Mouse (Mus musculus): ENCODE results near the gene Prtg. TPM values are rescaled to one million over a fixed set of nuclear protein-coding genes. Genes with fewer than 3 reads are reported as not detected.

Prtg gene
- polyA plus RNA-seq, 1 experiment from 2014 or later, result 1.1 TPM

- no peak for ATAC-seq (ENCODE audit: insufficient number of reproducible peaks, insufficient read depth, low FRiP score, low read depth)
- Histone ChIP-seq H3K9ac (ENCODE audit: low read length) (no peak overlapping the region), H3K4me2 (ENCODE audit: low read length) (no peak overlapping the region), H3K9me3 (ENCODE audit: control insufficient read depth, low read length) (no peaks in the 10 kb centered on the region), H3K36me3 (ENCODE audit: control insufficient read depth, insufficient read depth, low read length) (no peaks in the 10 kb centered on the region), H3K27ac (replicated peaks in 1 of 2; ENCODE audit: control insufficient read depth in 1 of 2, insufficient read depth in 1 of 2, low read depth in 2 of 2, low read length in 2 of 2) (no peak overlapping the region), H3K4me3 (ENCODE audit: control insufficient read depth in 1 of 2, insufficient read depth in 1 of 2, low read depth in 1 of 2, low read length in 2 of 2) (no peak overlapping the region), H3K4me1 (ENCODE audit: control insufficient read depth in 2 of 2, insufficient read depth in 2 of 2, low read length in 2 of 2) (no peaks in the 10 kb centered on the region), H3K27me3 (ENCODE audit: control insufficient read depth, insufficient read depth, low read length) (no peaks in the 10 kb centered on the region)
- 79% methylated on average over 4 of the region's 4 CpGs for WGBS
These were observed 128.6 kb downstream of the Prtg start for GRCm38 (mm10) chr9:72935309-72935708.

DNA sequence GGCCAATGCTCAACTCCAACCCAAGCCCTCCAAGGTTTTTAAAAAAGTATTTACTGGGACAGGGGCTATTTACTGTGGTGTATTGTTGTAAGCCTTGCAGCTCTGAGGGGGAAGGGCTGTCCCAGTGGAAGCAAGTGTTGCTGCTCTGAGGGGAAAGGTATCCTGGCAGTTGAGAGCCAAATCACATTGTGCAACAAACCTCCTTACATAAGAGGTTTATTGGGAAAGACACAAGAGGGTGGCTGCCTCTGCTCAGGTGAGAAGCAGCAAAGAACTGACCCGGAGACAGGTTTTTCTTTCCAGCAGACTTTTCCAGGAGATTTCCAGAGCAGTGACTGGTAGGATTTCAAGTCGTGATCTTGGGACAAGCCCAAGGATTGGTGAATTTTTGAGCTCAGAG is 129.6 kb downstream of the Prtg start:
- WGBS, result 66% methylated on average over 2 of the region's 2 CpGs
- Histone ChIP-seq H3K4me2 (ENCODE audit: low read length) (no peak overlapping the region), H3K9me3 (ENCODE audit: control insufficient read depth, low read length) (no peaks in the 10 kb centered on the region), H3K4me3 (ENCODE audit: control insufficient read depth in 1 of 2, insufficient read depth in 1 of 2, low read depth in 1 of 2, low read length in 2 of 2) (no peak overlapping the region), H3K9ac (ENCODE audit: low read length) (no peak overlapping the region), H3K36me3 (ENCODE audit: control insufficient read depth, insufficient read depth, low read length) (no peaks in the 10 kb centered on the region), H3K27me3 (ENCODE audit: control insufficient read depth, insufficient read depth, low read length) (no peaks in the 10 kb centered on the region), H3K27ac (replicated peaks in 1 of 2; ENCODE audit: control insufficient read depth in 1 of 2, insufficient read depth in 1 of 2, low read depth in 2 of 2, low read length in 2 of 2) (no peak overlapping the region), H3K4me1 (ENCODE audit: control insufficient read depth in 2 of 2, insufficient read depth in 2 of 2, low read length in 2 of 2) (no peaks in the 10 kb centered on the region)
- no peak for ATAC-seq (ENCODE audit: insufficient number of reproducible peaks, insufficient read depth, low FRiP score, low read depth)

- no peak overlapping the region for H3K9ac ChIP-seq (ENCODE audit: low read length)
- H3K4me1 ChIP-seq (ENCODE audit: control insufficient read depth in 2 of 2, insufficient read depth in 2 of 2, low read length in 2 of 2), result no peaks in the 10 kb centered on the region
- no peak for ATAC-seq (ENCODE audit: insufficient number of reproducible peaks, insufficient read depth, low FRiP score, low read depth)
- 0 out of 2 replicates have a peak, but pooled peaks cover 5% of the 10 kb centered on the region for H3K9me3 ChIP-seq (ENCODE audit: control insufficient read depth, low read length)
- no peak overlapping the region for H3K4me3 ChIP-seq (ENCODE audit: control insufficient read depth in 1 of 2, insufficient read depth in 1 of 2, low read depth in 1 of 2, low read length in 2 of 2)
- H3K36me3 ChIP-seq (ENCODE audit: control insufficient read depth, insufficient read depth, low read length), result peaks cover 20% of the 10 kb centered on the region; the same call in 1 of the 2 replicates
- no peak overlapping the region for H3K4me2 ChIP-seq (ENCODE audit: low read length)
- H3K27ac ChIP-seq (replicated peaks in 1 of 2; ENCODE audit: control insufficient read depth in 1 of 2, insufficient read depth in 1 of 2, low read depth in 2 of 2, low read length in 2 of 2), result no peak overlapping the region
- WGBS, result 64% methylated on average over 3 of the region's 3 CpGs
- no peaks in the 10 kb centered on the region for H3K27me3 ChIP-seq (ENCODE audit: control insufficient read depth, insufficient read depth, low read length)
These were observed 136.8 kb downstream of the Prtg start for GRCm38 (mm10) chr9:72943424-72943823.

DNA sequence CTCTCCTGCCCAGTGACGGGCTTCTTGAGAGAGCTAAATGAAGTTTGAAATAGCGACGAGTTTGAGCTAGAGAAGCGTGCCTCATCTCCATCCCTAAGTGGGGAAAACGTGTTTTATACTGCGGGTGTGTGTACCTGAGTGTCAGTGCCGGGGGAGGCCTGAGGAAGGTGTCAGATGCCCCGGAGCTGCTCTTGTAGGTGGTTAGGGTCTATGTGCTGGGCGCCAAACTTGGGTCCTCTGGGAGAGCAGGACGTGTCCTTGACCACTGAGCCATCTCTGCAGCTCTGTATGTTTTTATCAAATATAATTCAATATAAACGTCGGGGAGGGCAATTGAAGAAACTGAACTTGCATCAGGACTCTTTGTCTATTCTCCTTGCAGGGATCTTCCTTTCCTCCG is 137.6 kb downstream of the Prtg start:
- no peak overlapping the region for H3K4me3 ChIP-seq (ENCODE audit: control insufficient read depth in 1 of 2, insufficient read depth in 1 of 2, low read depth in 1 of 2, low read length in 2 of 2)
- H3K9ac ChIP-seq (ENCODE audit: low read length), result no peak overlapping the region
- WGBS, result 82% methylated on average over 13 of the region's 13 CpGs
- 0 out of 2 replicates have a peak, but pooled peaks cover 5% of the 10 kb centered on the region for H3K9me3 ChIP-seq (ENCODE audit: control insufficient read depth, low read length)
- H3K27me3 ChIP-seq (ENCODE audit: control insufficient read depth, insufficient read depth, low read length), result no peaks in the 10 kb centered on the region
- H3K4me2 ChIP-seq (ENCODE audit: low read length), result no peak overlapping the region
- no peak overlapping the region for H3K27ac ChIP-seq (replicated peaks in 1 of 2; ENCODE audit: control insufficient read depth in 1 of 2, insufficient read depth in 1 of 2, low read depth in 2 of 2, low read length in 2 of 2)
- no peak for ATAC-seq (ENCODE audit: insufficient number of reproducible peaks, insufficient read depth, low FRiP score, low read depth)
- H3K4me1 ChIP-seq (ENCODE audit: control insufficient read depth in 2 of 2, insufficient read depth in 2 of 2, low read length in 2 of 2), result no peaks in the 10 kb centered on the region
- peaks cover 20% of the 10 kb centered on the region; the same call in 1 of the 2 replicates for H3K36me3 ChIP-seq (ENCODE audit: control insufficient read depth, insufficient read depth, low read length)

- no peak overlapping the region for H3K4me3 ChIP-seq (ENCODE audit: control insufficient read depth in 1 of 2, insufficient read depth in 1 of 2, low read depth in 1 of 2, low read length in 2 of 2)
- ATAC-seq (ENCODE audit: insufficient number of reproducible peaks, insufficient read depth, low FRiP score, low read depth), result no peak
- no peak overlapping the region for H3K4me2 ChIP-seq (ENCODE audit: low read length)
- no peak overlapping the region for H3K9ac ChIP-seq (ENCODE audit: low read length)
- no peaks in the 10 kb centered on the region for H3K27me3 ChIP-seq (ENCODE audit: control insufficient read depth, insufficient read depth, low read length)
- H3K9me3 ChIP-seq (ENCODE audit: control insufficient read depth, low read length), result 0 out of 2 replicates have a peak, but pooled peaks cover 5% of the 10 kb centered on the region
- H3K4me1 ChIP-seq (ENCODE audit: control insufficient read depth in 2 of 2, insufficient read depth in 2 of 2, low read length in 2 of 2), result no peaks in the 10 kb centered on the region
- no peak overlapping the region for H3K27ac ChIP-seq (replicated peaks in 1 of 2; ENCODE audit: control insufficient read depth in 1 of 2, insufficient read depth in 1 of 2, low read depth in 2 of 2, low read length in 2 of 2)
- 89% methylated on average over 1 of the region's 1 CpGs for WGBS
- H3K36me3 ChIP-seq (ENCODE audit: control insufficient read depth, insufficient read depth, low read length), result peaks cover 20% of the 10 kb centered on the region; the same call in 1 of the 2 replicates
These were observed 140.3 kb downstream of the Prtg start for GRCm38 (mm10) chr9:72947010-72947409.

GRCm38 (mm10) chr9:72949572-72949971 is 142.9 kb downstream of the Prtg start:
- Histone ChIP-seq H3K9ac (ENCODE audit: low read length) (no peak overlapping the region), H3K27me3 (ENCODE audit: control insufficient read depth, insufficient read depth, low read length) (no peaks in the 10 kb centered on the region), H3K4me2 (ENCODE audit: low read length) (no peak overlapping the region), H3K36me3 (ENCODE audit: control insufficient read depth, insufficient read depth, low read length) (peaks cover 20% of the 10 kb centered on the region; the same call in 1 of the 2 replicates), H3K4me1 (ENCODE audit: control insufficient read depth in 2 of 2, insufficient read depth in 2 of 2, low read length in 2 of 2) (no peaks in the 10 kb centered on the region), H3K9me3 (ENCODE audit: control insufficient read depth, low read length) (0 out of 2 replicates have a peak, but pooled peaks cover 5% of the 10 kb centered on the region), H3K27ac (replicated peaks in 1 of 2; ENCODE audit: control insufficient read depth in 1 of 2, insufficient read depth in 1 of 2, low read depth in 2 of 2, low read length in 2 of 2) (no peak overlapping the region), H3K4me3 (ENCODE audit: control insufficient read depth in 1 of 2, insufficient read depth in 1 of 2, low read depth in 1 of 2, low read length in 2 of 2) (no peak overlapping the region)
- 75% methylated on average over 7 of the region's 7 CpGs for WGBS
- no peak for ATAC-seq (ENCODE audit: insufficient number of reproducible peaks, insufficient read depth, low FRiP score, low read depth)

GRCm38 (mm10) chr9:72954746-72955145 is 148.1 kb downstream of the Prtg start:
- no peak for ATAC-seq (ENCODE audit: insufficient number of reproducible peaks, insufficient read depth, low FRiP score, low read depth)
- 51% methylated on average over 2 of the region's 2 CpGs for whole genome bisulfite sequencing

GRCm38 (mm10) chr9:72955546-72955945 is 148.9 kb downstream of the Prtg start:
- H3K27me3 ChIP-seq (ENCODE audit: control insufficient read depth, insufficient read depth, low read length), result no peaks in the 10 kb centered on the region
- H3K4me3 ChIP-seq (ENCODE audit: control insufficient read depth in 1 of 2, insufficient read depth in 1 of 2, low read depth in 1 of 2, low read length in 2 of 2), result no peak overlapping the region
- no peak overlapping the region for H3K27ac ChIP-seq (replicated peaks in 1 of 2; ENCODE audit: control insufficient read depth in 1 of 2, insufficient read depth in 1 of 2, low read depth in 2 of 2, low read length in 2 of 2)
- no peaks in the 10 kb centered on the region for H3K36me3 ChIP-seq (ENCODE audit: control insufficient read depth, insufficient read depth, low read length)
- 22% methylated on average over 1 of the region's 1 CpGs for WGBS
- peaks cover 0 to 4% of the 10 kb centered on the region in 2 experiments; a peak in 1 of 4 replicates for H3K4me1 ChIP-seq (ENCODE audit: control insufficient read depth in 2 of 2, insufficient read depth in 2 of 2, low read length in 2 of 2)
- H3K4me2 ChIP-seq (ENCODE audit: low read length), result no peak overlapping the region
- ATAC-seq (ENCODE audit: insufficient number of reproducible peaks, insufficient read depth, low FRiP score, low read depth), result no peak
- no peak overlapping the region for H3K9ac ChIP-seq (ENCODE audit: low read length)
- no peaks in the 10 kb centered on the region for H3K9me3 ChIP-seq (ENCODE audit: control insufficient read depth, low read length)

More at GRCm38 (mm10) chr9:72954746-72955145, 148.1 kb downstream of the Prtg start:
- Histone ChIP-seq H3K27me3 (ENCODE audit: control insufficient read depth, insufficient read depth, low read length) (no peaks in the 10 kb centered on the region), H3K4me1 (ENCODE audit: control insufficient read depth in 2 of 2, insufficient read depth in 2 of 2, low read length in 2 of 2) (peaks cover 0 to 4% of the 10 kb centered on the region in 2 experiments; a peak in 1 of 4 replicates), H3K4me2 (ENCODE audit: low read length) (no peak overlapping the region), H3K9me3 (ENCODE audit: control insufficient read depth, low read length) (no peaks in the 10 kb centered on the region), H3K9ac (ENCODE audit: low read length) (no peak overlapping the region), H3K27ac (replicated peaks in 1 of 2; ENCODE audit: control insufficient read depth in 1 of 2, insufficient read depth in 1 of 2, low read depth in 2 of 2, low read length in 2 of 2) (no peak overlapping the region), H3K36me3 (ENCODE audit: control insufficient read depth, insufficient read depth, low read length) (no peaks in the 10 kb centered on the region), H3K4me3 (ENCODE audit: control insufficient read depth in 1 of 2, insufficient read depth in 1 of 2, low read depth in 1 of 2, low read length in 2 of 2) (no peak overlapping the region)
